Mouse (Mus musculus) CD4-positive helper T cell, adult 2 months (primary cell): ENCODE measurements around the gene Nrp2.

Source experiments
- DNase-seq: peaks from one replicate; pipeline ENCODE4 v3.0.0-alpha.2; 2012; ENCODE audit warnings: low read depth, missing footprints, low spot score

Nrp2 gene

GRCm38 (mm10) chr1:62721706-62722187 lies 18.7 kb downstream of the Nrp2 start:
- no peak for DNase-seq

GRCm38 (mm10) chr1:62722526-62722925 lies 19.4 kb downstream of the Nrp2 start:
- peak; percentile 46 for DNase-seq

GRCm38 (mm10) chr1:62723891-62724290 lies 20.8 kb downstream of the Nrp2 start:
- no peak for DNase-seq

- DNase-seq = no peak
Observed at GRCm38 (mm10) chr1:62724461-62725021, 21.5 kb downstream of the Nrp2 start.

- no peak for DNase-seq
Observed at GRCm38 (mm10) chr1:62725032-62725678, 22.1 kb downstream of the Nrp2 start.

GRCm38 (mm10) chr1:62727191-62727590 lies 24.1 kb downstream of the Nrp2 start:
- no peak for DNase-seq

- DNase-seq = no peak
Observed at GRCm38 (mm10) chr1:62728421-62728820, 25.3 kb downstream of the Nrp2 start.

GRCm38 (mm10) chr1:62728926-62729325 lies 25.8 kb downstream of the Nrp2 start:
- DNase-seq = no peak

GRCm38 (mm10) chr1:62729345-62730150 lies 26.5 kb downstream of the Nrp2 start:
- no peak for DNase-seq

- no peak for DNase-seq
Observed at GRCm38 (mm10) chr1:62732036-62732435, 29.0 kb downstream of the Nrp2 start.

GRCm38 (mm10) chr1:62734420-62734931 lies 31.4 kb downstream of the Nrp2 start:
- DNase-seq = no peak

GRCm38 (mm10) chr1:62734980-62735379 lies 31.9 kb downstream of the Nrp2 start:
- no peak for DNase-seq

GRCm38 (mm10) chr1:62735835-62736234 lies 32.8 kb downstream of the Nrp2 start:
- DNase-seq = no peak

- DNase-seq = no peak
Observed at GRCm38 (mm10) chr1:62736455-62737012, 33.4 kb downstream of the Nrp2 start.

GRCm38 (mm10) chr1:62738165-62738564 lies 35.1 kb downstream of the Nrp2 start:
- DNase-seq = no peak

- no peak for DNase-seq
Observed at GRCm38 (mm10) chr1:62742092-62742491, 39.0 kb downstream of the Nrp2 start.

GRCm38 (mm10) chr1:62743064-62743694 lies 40.1 kb downstream of the Nrp2 start:
- no peak for DNase-seq

GRCm38 (mm10) chr1:62745889-62746288 lies 42.8 kb downstream of the Nrp2 start:
- DNase-seq = no peak

- no peak for DNase-seq
Observed at GRCm38 (mm10) chr1:62747421-62748111, 44.5 kb downstream of the Nrp2 start.

GRCm38 (mm10) chr1:62748361-62748760 lies 45.3 kb downstream of the Nrp2 start:
- DNase-seq = no peak

- no peak for DNase-seq
Observed at GRCm38 (mm10) chr1:62749716-62750115, 46.6 kb downstream of the Nrp2 start.
